Mouse (Mus musculus): ENCODE data around the gene Msh3.

- TF ChIP-seq CTCF (conservative IDR thresholded peaks at IDR 0.05; ENCODE audit: low read length) (no peak), NANOG (IDR thresholded peaks at IDR 0.05; ENCODE audit: borderline replicate concordance, low read length) (no peak), POU5F1 (IDR thresholded peaks at IDR 0.05; ENCODE audit: borderline replicate concordance, low read length) (no peak)
Observed at GRCm38 (mm10) chr13:92219774-92220173, 135.0 kb downstream of the Msh3 start.
